Mouse (Mus musculus): Measurements from ENCODE around the gene Pgm1. TPM values are rescaled to one million over a fixed set of nuclear protein-coding genes. Genes with fewer than 3 reads are reported as not detected.

Gene Pgm1
- total RNA-seq, 2 experiments from 2014 or later, result 24.7 to 37.9 TPM

DNA sequence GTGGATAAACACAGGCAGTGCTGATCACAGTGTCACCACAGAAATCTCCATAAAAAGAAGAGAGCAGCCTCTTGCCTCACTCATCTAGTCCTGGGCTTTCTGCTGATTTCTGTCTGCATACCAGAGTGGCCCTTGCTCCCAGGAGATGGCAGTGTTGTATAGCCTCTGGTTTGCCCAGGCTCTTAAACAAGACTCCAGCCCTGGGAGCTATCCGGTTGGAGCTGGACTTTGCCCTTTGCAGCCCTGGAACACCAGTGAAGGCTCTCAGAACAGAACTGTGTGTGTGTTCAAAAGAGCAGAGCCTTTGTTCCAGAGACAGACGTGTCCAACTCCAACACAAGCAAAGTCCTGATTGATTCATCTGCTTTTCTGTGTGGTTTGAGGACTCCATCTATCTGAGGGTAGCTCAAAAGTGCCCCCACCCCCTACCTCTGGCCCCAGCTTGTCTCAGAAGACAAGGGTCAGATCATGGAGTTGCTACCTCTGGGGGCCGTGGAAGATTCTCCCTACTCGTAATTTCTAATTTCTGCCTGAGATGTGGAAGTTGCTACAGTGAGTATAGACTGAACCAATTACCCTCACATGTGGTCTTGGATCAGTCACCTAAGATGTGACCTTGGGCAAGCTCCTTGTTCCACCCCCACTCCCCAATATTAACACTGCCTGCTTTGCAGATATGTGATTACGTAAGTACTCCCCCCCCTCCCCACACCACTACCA, 79.3 kb downstream of the Pgm1 start:
- ATAC-seq (replicated peaks; ENCODE audit: poor library complexity, severe bottlenecking), result peak; percentile 59; the same call in 1 of the 2 replicates

DNA sequence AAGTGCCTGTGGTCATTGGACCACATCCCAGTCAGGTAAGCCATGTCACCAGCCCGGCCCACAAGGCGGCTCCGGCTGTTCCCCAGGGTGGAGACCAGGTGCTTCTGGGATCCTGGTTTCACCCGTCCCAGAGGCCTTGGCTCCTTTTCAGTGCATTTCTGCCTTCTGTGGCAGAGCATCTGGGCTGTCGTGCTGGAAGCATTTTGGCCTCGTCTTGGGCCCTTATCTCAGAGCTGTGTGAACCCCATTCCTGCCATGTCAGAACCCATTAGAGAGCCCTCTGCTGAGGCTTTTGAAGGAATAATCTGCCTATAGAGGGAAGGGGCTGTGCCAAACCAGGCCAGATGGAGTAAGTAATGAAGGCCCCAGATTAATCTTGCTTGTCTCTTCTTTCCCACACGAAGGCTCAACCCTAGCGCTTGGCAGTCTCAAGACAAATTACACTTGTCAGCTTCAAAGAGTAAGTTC, 80.0 kb downstream of the Pgm1 start:
- no peak for ATAC-seq (replicated peaks; ENCODE audit: poor library complexity, severe bottlenecking)

DNA sequence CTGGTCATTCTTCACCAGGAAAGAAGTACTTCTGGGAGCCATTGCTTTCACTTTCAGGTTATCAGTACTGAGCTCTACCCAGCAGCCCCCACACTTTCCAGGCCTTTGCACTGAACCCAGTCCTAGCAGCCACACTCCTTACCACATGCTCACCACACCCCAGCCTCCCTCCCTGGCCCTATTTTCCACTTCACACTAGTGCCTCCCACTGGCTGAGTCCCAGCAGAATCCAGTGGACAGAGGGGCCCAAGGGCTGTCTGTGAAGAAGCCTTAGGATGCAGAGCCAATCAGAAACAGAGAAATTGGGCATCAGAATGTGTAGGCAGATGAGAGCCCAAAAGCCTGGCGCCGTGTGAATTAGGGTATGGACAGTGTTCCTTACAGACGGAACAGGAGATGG, 81.7 kb downstream of the Pgm1 start:
- ATAC-seq (replicated peaks; ENCODE audit: poor library complexity, severe bottlenecking), result no peak

DNA sequence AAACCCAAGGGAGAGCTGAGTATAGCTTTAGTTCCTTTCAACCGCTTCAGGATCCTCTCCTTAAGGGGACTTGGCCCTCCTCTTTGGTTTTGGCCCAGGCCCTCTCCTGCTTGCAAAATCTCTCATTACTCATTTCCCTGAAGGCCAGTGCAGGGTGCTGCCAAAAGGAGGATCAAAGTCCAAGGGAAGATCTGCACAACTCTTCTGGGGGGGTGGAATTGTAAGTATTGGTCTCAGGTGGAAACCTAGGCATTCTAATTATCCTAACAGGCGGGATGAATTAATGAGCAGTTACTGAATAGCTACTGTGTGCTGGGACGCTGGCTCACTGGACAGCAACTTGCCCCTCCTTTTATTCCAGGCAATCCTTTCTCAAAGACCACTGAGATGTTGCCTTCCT, 82.3 kb downstream of the Pgm1 start:
- no peak for ATAC-seq (replicated peaks; ENCODE audit: poor library complexity, severe bottlenecking)

DNA sequence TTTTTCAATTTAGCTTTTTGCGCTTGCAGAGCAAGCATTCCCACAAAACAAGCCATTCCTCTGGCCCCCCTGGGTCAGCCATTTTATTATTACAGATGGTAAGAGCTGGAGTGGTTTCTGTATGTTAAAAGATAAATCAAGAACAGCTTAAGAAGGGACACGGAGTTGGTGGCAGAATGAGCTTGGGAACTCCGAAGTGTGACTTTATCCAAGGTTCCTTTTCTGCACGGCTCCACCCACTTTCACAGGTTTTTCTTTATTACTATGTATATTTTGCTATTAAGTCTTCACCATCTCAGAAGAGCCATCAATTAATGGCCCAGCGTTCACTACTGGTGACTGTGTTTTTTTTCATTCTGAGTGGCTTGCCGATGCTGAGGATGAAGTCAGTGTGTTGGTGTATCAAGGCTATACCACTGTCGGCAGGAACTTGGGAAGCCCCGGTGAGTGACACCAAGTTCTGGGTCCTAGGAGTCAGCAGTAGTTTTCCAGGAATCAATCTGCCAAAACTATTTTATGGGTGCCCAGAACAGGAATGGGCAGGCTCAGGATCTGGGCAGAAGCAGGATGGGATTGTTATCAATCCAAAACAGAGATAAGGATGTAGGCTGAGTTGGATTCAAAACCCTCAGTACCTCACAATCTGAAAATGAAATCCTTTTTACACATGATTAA, 83.3 kb downstream of the Pgm1 start:
- no peak for ATAC-seq (replicated peaks; ENCODE audit: poor library complexity, severe bottlenecking)

DNA sequence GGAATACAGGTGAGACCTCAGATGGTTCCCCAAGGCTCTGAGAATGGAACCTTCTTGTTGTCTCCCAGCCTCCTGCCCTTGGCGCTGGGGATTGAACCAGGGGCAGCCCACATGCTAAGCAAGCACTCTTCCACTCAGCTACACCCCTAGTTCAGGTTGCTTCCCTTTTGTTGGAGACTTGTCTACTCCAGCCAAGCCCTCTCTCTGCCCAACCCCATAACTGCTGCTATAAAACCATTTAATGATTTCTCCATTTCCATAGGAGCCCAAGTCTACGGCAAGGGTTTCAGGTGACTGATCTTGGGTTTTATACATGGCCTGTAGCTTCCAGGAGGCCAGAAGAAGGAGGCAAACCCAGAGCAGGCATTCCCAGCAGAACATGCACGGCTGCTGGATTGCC, 98.6 kb downstream of the Pgm1 start:
- ATAC-seq (replicated peaks; ENCODE audit: poor library complexity, severe bottlenecking), result no peak

DNA sequence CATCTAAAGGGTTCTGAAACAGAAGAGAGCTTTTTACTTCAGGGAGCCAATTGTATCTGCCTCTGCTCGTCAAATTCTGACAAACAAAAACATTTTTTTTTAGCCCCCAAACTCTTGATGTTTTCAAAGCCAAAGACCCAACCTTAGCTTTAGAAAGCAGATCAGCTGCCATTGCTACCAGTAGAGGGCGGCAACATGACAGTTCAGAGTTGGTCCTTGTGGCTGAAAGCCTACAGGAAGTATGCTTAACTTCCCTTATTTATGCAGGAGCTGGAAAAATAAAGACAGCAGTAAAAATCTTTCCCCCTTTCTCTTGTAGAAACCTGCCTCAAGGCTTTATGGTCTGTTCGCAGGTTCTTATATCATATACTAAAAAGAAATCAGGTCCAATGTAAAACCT, 99.4 kb downstream of the Pgm1 start:
- peak; percentile 95 for ATAC-seq (replicated peaks; ENCODE audit: poor library complexity, severe bottlenecking)

DNA sequence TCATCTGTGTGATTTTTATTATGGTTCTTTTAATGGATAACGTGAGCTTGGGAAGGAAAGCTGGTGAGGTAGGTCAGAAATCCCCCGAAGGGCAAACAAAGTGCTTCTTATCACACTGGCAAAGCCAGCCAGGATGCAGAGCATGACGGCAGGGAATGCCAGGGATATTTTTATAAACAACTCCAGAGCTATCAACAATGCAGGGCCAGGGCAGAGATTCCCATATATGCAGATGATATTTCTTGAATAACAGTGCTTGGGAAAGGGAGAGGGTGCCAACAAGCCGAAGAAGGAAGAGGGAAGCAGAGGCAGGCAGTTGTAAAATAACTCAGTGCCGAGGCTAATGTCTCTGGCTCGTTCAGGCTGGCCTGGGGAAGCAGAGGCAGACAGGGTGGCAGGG, 102.1 kb downstream of the Pgm1 start:
- no peak for ATAC-seq (replicated peaks; ENCODE audit: poor library complexity, severe bottlenecking)

DNA sequence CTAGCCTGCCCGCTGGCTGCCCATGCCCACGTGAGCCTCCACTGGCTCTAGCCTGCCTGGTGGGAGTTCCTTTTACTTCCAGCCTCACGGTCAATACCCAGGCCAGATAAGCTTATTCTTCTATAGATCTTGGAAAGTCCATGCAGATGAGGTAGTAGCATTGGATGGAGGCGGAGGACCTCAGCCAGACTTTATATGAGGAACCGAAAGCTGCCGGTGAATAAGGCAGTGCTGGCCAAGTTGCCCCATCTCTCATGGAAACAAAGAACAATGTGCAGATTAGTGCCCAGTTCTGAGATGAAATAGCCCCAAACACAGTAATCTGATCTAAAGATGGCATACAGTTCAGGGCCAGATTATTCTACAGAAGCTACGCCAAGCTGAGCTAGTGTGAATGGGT, 103.4 kb downstream of the Pgm1 start:
- ATAC-seq (replicated peaks; ENCODE audit: poor library complexity, severe bottlenecking), result 0 out of 2 replicates have a peak, but pooled peaks have one; percentile 11

DNA sequence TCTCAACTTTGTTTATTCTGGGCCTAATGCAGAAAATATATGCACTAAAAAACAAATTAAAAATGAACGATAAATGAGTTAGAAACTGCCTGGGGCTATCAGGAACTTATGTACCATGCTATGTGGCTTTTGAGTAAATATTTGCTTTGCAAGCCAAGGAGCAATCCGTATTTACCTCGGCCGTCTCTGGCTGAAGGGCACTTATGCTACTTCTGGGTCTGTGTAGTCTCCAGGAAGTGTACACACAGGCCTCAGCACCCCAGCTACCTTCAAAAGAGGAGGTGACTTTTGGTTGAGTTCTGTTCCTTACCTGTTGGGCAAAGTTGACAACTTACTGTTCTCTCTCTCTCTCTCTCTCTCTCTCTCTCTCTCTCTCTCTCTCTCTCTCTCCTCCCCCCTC, 104.7 kb downstream of the Pgm1 start:
- ATAC-seq (replicated peaks; ENCODE audit: poor library complexity, severe bottlenecking), result no peak

DNA sequence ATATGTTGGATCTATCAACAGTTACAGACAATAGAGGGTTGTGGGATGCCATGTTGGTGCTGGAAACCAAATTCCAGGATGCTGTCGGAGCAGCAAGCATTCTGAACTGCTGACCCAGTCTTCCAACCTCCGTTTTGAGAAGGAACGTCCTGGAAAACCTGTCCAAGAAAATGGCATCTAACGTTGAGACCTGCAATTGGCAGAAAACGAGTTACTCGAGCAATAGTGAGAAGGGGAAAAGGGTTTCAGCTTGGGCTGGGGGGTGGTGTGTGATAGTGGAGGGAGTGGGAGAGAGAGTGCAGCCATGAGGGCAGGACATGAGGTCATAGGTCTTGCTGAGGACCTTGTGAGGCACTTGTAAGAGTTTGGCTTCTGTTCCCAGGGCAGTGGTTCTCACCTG, 105.8 kb downstream of the Pgm1 start:
- no peak for ATAC-seq (replicated peaks; ENCODE audit: poor library complexity, severe bottlenecking)

DNA sequence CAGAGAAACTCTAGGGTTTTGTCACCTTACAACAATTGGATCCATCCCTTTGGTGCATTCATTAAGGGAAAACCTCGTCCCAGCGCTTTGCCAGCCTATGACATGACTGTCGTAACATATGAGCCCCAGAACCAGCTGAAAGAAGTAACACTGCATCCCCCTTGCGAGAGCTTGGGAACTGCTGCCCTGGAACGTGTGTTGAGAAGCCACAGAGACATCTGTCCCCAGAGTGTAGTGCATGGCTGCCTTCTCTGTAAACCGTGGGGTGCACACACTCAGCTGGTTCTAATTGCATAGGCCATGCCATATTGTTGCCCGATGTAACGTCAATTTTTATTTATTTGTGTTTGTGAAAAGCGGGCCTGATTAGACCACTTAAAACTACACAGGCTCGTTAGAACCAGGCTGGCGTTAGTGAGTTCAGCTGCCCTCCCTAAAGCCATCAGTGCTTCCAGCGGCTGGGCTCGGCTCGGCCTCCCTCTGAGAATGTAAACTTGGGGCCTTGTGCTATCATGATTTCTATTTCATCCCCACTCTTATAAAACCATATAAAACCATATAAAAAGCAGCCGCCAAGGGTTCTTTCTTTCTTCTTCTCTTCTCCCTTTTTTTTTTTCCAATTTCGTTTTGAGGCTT, 106.8 kb downstream of the Pgm1 start:
- ATAC-seq (replicated peaks; ENCODE audit: poor library complexity, severe bottlenecking), result no peak

Other genes starting within 250 kb of the Pgm1 start
- gene Alg6, start 213.8 kb upstream of the Pgm1 start, total RNA-seq (2014; fragmentation: Nextera tagmentation), result 25.0 and 31.3 TPM in 2 replicates
- gene Alg6, start 213.8 kb upstream of the Pgm1 start, total RNA-seq (2017), result 14.7 and 18.1 TPM in 2 replicates
- 4.3 and 12.7 TPM in 2 replicates for gene Efcab7, start 100.2 kb upstream of the Pgm1 start, total RNA-seq (2014; fragmentation: Nextera tagmentation)
- 8.7 and 17.3 TPM in 2 replicates for gene Efcab7, start 100.2 kb upstream of the Pgm1 start, total RNA-seq (2017)
- 27.2 and 31.5 TPM in 2 replicates for gene Itgb3bp, start 399 bp downstream of the Pgm1 start, total RNA-seq (2014; fragmentation: Nextera tagmentation)
- 14.0 and 18.1 TPM in 2 replicates for gene Itgb3bp, start 399 bp downstream of the Pgm1 start, total RNA-seq (2017)
- not detected in 2 replicates for gene Ror1, start 166.4 kb downstream of the Pgm1 start, total RNA-seq (2014; fragmentation: Nextera tagmentation)
- not detected in 2 replicates for gene Ror1, start 166.4 kb downstream of the Pgm1 start, total RNA-seq (2017)